Mouse (Mus musculus) spleen, postnatal 14 days (tissue): ENCODE data around the gene Il1rap.

Experiments
- DNase-seq, 2 experiments: peaks; one replicate each; pipeline ENCODE4 v3.0.0; 2021 to 2022; ENCODE audit warnings: low spot score in 2 of 2

Gene Il1rap

GRCm38 (mm10) chr16:26612499-26613220, 31.2 kb downstream of the Il1rap start:
- DNase-seq, result no peak

DNA sequence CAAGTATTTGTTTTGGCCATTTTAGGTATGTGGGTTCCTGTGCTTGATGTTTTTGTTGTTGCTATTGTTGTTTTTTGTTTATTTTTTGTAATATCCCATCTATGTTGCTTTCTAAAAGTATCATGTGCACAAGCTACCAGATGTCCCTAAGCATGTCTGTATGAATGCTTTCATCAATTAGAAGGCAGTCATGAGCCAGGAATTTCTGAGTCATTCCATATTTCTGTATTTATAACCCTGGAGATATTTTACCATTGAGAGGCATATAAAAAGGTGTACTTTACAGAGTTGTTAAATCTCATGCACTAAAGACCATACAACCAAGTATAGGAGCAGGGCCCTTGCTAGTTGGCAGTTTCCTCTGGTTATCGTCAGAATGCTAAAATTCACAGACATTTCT, 41.6 kb downstream of the Il1rap start:
- DNase-seq, result no peak

- DNase-seq, result no peak
These were observed 44.6 kb downstream of the Il1rap start for GRCm38 (mm10) chr16:26626065-26626464.

- no peak for DNase-seq
These were observed 53.3 kb downstream of the Il1rap start for GRCm38 (mm10) chr16:26634800-26635199.

DNA sequence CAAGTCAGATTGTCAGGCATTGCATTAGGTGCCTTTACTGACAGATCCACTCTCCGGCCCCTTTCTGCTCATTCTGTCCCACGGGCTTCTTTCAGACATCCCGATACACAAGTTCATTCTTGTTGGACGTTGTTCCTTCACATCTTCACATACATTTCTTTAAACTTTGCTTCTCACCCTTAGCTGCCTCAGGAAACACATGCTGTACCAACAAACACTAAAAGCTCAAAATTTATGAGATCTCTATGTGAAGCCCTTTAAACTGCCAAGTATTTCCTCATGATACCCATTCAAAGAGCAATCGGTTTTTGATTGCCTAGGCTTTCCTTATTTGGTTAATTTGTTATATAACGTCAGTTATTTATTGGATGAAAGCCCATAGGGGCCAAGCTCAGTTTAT, 61.6 kb downstream of the Il1rap start:
- no peak for DNase-seq

- DNase-seq, result no peak
These were observed 64.6 kb downstream of the Il1rap start for GRCm38 (mm10) chr16:26646066-26646465.

DNA sequence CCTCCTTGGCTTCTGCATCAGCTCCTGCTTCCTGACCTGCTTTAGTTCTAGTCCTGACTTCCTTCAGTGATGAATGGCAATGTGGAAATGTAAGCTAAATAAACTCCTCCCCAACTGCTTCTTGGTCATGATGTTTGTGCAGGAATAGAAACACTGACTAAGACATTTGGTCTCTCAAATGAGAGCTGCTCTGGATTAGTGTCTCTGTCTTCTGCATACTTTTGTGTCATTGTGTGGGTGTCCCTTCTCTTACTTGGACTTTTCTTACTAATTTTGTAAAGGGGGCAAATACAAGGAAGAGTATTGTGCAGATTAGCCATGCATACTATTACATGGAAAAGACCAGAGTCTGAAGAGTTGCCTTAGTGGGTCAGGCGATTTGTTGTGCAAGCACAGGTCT, 65.5 kb downstream of the Il1rap start:
- no peak for DNase-seq

- DNase-seq, result no peak
These were observed 81.4 kb downstream of the Il1rap start for GRCm38 (mm10) chr16:26662722-26663436.

GRCm38 (mm10) chr16:26666401-26666800, 84.9 kb downstream of the Il1rap start:
- no peak for DNase-seq

DNA sequence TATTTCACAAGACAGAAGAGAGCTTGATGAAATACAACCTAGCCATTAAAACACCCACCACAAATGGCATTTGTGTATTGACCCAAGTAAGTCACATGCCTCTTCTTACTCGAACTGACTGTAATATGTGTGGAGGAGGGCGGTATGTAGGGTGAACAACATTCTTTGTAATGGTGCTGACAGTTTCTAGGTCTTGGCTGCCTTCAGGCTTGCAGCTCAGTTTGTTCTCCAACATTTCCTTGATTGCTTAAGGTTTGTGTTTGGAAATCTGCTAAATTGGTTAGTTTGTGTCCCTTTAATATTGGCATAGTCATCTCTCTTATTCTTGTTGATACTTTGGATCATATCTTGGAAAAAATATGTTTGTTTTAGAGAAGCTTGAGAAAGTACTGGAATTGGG, 87.6 kb downstream of the Il1rap start:
- DNase-seq, result no peak

- no peak for DNase-seq
These were observed 98.9 kb downstream of the Il1rap start for GRCm38 (mm10) chr16:26680381-26680780.

DNA sequence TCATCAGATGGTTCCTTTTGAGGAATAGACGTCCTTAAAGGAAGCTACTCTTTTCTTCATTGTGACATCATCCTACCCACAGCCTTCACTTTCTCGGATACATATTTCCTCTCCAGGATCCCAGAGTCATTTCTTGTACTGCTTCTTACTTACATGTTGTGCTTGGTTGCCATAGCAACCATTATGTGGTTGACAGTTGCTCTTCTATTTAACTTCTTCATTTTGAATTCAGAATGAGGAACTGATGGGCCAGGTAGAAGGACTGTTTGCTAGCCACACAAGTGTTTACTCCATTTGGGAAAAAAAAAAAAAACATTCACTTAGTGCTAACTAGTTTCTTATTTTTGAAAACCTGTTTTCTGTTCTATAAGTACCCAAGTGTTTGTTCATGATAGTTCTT, 108.3 kb downstream of the Il1rap start:
- no peak for DNase-seq

DNA sequence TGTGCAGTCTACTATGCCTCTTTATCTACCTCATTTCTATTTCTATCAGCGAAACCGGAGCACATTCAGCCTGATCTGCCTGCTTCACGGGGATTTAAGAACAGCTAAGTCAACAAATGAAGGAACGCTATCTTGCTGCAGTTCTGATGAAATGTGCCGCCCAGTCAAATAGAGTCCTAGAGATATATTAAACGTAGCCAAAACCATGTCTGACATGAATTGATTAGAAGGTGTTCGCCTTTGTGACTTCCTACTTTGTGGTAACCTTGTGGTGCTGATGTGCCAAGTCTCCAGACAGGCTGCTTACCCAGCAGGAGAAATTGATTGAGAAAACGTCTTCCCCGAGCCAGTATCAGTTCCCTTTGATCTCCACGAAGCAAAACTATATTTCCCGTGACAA, 109.8 kb downstream of the Il1rap start:
- DNase-seq, result no peak

DNA sequence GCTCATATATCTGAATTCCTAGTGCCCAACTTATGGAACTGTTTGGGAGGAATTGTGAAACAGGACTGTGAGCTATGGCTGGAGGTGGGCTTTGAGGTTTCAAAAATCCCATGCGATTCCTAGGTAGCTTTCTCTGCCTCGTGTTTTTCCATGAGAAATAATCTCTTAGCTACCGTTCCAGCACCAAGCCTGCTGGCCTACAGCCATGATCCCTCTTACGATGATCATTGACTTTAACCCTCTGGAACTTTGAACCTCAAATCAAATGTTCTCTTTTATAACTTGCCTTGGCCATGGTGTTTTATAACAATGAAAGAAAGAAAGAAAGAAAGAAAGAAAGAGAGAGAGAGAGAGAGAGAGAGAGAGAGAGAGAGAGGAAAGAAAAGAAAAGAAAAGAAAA, 116.6 kb downstream of the Il1rap start:
- DNase-seq, result no peak

GRCm38 (mm10) chr16:26700440-26701103, 119.1 kb downstream of the Il1rap start:
- no peak for DNase-seq

GRCm38 (mm10) chr16:26705658-26706371, 124.3 kb downstream of the Il1rap start:
- DNase-seq, result no peak

GRCm38 (mm10) chr16:26706503-26706902, 125.0 kb downstream of the Il1rap start:
- no peak for DNase-seq

DNA sequence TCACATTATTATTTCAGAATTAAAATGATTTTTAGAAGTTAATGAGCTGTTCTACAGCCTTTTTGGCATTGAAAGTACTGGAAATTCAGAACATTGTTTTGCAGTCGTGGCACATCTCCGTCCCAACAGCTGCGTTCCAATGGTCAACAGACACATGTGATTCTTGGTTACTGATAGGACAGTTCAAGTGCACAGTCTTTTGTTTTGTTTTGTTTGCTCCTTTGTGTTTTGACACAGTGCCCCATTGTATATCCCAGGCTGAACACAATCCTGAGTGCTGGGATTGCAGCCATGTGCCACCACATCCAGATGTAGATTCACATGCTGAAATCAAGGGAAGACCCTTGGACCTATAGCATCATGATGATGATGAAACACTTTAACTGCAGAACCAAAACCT, 129.4 kb downstream of the Il1rap start:
- DNase-seq, result no peak

- DNase-seq, result no peak
These were observed 132.2 kb downstream of the Il1rap start for GRCm38 (mm10) chr16:26713538-26714316.

GRCm38 (mm10) chr16:26722464-26722863, 141.0 kb downstream of the Il1rap start:
- no peak for DNase-seq

GRCm38 (mm10) chr16:26723952-26724747, 142.6 kb downstream of the Il1rap start:
- no peak for DNase-seq
